Mouse (Mus musculus) mesoderm, embryonic 11.5 days (tissue): ENCODE measurements at regions not wholly inside any gene's neighbourhood (a gene's known extent, or its start where the extent isn't known, plus 50 kb on each side); places are given as distances from the start of the nearest gene placed in this dataset.

Source experiments
- DNase-seq: peaks from one replicate; pipeline ENCODE4 v3.0.0-alpha.2; 2012; ENCODE audit warnings: low read depth, low spot score

GRCm38 (mm10) chr8:92212786-92213535 is 144.5 kb upstream of the Irx5 start:
- DNase-seq, result no peak

- no peak for DNase-seq
Measured at GRCm38 (mm10) chr8:92209081-92209480, 148.3 kb upstream of the Irx5 start.

GRCm38 (mm10) chr8:92195635-92196034 is 161.8 kb upstream of the Irx5 start:
- no peak for DNase-seq

- no peak for DNase-seq
Measured at GRCm38 (mm10) chr8:92194065-92194464, 163.4 kb upstream of the Irx5 start.

- no peak for DNase-seq
Measured at GRCm38 (mm10) chr8:92190261-92191025, 167.0 kb upstream of the Irx5 start.

- DNase-seq, result no peak
Measured at GRCm38 (mm10) chr8:92183331-92183730, 174.1 kb upstream of the Irx5 start.

GRCm38 (mm10) chr8:92180651-92181050 is 176.8 kb upstream of the Irx5 start:
- no peak for DNase-seq

GRCm38 (mm10) chr8:92179327-92179726 is 178.1 kb upstream of the Irx5 start:
- DNase-seq, result no peak

- DNase-seq, result no peak
Measured at GRCm38 (mm10) chr8:92176101-92176500, 181.3 kb upstream of the Irx5 start.

GRCm38 (mm10) chr8:92174106-92174505 is 183.3 kb upstream of the Irx5 start:
- DNase-seq, result no peak

GRCm38 (mm10) chr8:92171578-92171977 is 185.8 kb upstream of the Irx5 start:
- no peak for DNase-seq

GRCm38 (mm10) chr8:92167340-92167783 is 190.1 kb upstream of the Irx5 start:
- DNase-seq, result peak; percentile 55

- DNase-seq, result no peak
Measured at GRCm38 (mm10) chr8:92165306-92165705, 192.1 kb upstream of the Irx5 start.

GRCm38 (mm10) chr8:92164496-92164895 is 192.9 kb upstream of the Irx5 start:
- no peak for DNase-seq

- no peak for DNase-seq
Measured at GRCm38 (mm10) chr8:92161002-92161401, 196.4 kb upstream of the Irx5 start.

- DNase-seq, result no peak
Measured at GRCm38 (mm10) chr8:92158219-92158618, 199.2 kb upstream of the Irx5 start.

GRCm38 (mm10) chr8:92152478-92152877 is 204.9 kb upstream of the Irx5 start:
- DNase-seq, result no peak

- no peak for DNase-seq
Measured at GRCm38 (mm10) chr8:92147672-92148071, 209.8 kb upstream of the Irx5 start.

- DNase-seq, result peak; percentile 56
Measured at GRCm38 (mm10) chr8:92137091-92137882, 220.1 kb upstream of the Irx5 start.

- no peak for DNase-seq
Measured at GRCm38 (mm10) chr8:92136413-92136812, 221.0 kb upstream of the Irx5 start.

- peak; percentile 70 for DNase-seq
Measured at GRCm38 (mm10) chr8:92134434-92134833, 223.0 kb upstream of the Irx5 start.
